Mouse (Mus musculus) erythroblast, embryonic 14.5 days (primary cell): ENCODE data around the gene Eif3c.

ENCODE experiments used
- GATA1 ChIP-seq: IDR thresholded peaks from 2 replicates; pipeline ENCODE4 v1.6.1; 2012; ENCODE audit warnings: low read length, inconsistent platforms, mixed read lengths
- TAL1 ChIP-seq: IDR thresholded peaks from 3 replicates; pipeline ENCODE4 v1.6.1; 2012; ENCODE audit warnings: low read length, inconsistent platforms, mixed read lengths

- TF ChIP-seq TAL1 (no peak), GATA1 (no peak)
Measured at GRCm38 (mm10) chr7:126554796-126555195, 11.4 kb downstream of the Eif3c start.
